Mouse (Mus musculus) thymus, postnatal 14 days (tissue): ENCODE measurements around the gene Sult2a6.

Experiments
- DNase-seq: peaks from one replicate; pipeline ENCODE4 v3.0.0; 2021

Gene Sult2a6

DNA sequence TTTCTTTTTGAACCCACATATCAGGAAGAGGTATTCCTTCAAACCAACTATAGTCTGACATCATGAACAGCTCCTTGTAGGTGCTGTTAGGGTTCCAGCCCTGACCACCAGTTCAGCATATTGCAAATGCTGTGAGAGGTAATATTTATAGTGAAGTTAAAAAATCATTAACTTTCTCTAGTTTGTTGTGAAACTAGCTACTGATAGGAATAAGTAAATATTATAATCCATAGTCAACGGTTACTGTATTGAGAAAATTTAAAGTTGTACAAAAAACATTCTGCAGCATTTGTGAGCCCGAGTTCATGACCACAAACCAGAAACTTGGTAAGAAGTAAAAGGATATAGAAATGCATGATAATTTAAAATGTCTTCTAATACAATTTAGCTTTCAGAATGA is at the start of gene Sult2a6:
Gene Sult2a6, minus strand, starts transcription at position 101 of the 400 bp plus-strand sequence.
- no peak for DNase-seq

DNA sequence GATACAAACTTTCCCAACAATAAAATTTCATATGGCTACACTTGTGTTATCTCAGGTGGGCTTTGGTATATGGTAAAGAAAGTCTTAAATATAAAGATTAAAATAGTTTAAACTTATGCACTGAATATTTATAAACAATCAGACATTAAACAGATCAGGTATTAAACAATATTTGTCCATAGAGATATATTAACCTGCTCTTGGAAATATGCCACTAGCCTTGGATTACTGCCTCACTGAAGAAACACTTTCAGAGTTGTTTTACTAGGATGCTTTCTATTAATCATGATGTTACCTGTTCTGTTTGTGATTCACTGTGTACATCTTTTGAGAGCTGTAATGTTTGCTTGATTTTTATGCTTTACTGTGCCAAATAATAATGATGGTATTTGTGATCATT is 39.4 kb downstream of the Sult2a6 start:
- DNase-seq, result no peak

DNA sequence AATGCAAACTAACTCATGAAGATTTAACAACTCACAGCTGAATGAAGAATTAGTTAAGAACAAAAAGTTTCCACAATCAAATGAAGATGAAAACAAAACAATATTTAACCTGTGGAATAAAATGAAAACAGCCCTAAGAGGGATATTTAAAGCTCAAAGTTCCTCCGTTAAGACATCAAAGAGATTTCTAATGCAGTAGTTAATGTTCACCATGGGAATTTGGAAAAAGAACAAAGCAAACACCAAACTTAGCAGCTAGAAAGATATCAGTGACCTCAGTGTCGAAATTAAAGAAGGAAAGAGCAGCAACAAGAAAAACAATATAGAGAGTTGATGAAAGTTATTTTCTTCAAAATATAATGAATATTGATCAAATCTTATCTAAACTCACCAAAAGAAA is 51.3 kb downstream of the Sult2a6 start:
- no peak for DNase-seq

DNA sequence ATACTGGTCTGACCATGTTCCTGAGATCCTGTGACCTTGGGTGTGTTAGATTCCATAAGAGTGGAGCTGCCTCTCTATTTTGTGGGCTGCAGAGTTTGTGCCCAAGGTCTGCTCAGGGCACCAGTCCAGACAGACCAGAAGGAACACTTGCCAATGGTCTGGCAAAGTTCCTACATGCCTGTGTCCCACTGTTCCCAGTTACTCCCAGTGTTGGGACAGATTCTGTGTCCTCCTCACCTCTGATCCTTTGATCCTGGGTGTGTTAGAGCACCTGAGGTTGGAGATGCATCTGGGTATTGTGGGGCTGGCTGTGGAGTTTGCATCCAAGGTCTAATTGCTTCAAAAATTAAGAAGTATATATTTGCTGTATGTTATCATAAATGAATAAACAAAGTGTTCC is 52.2 kb downstream of the Sult2a6 start:
- DNase-seq, result no peak
